Mouse (Mus musculus): ENCODE measurements around the gene Olfr1162. TPM values are rescaled to one million over a fixed set of nuclear protein-coding genes. Genes with fewer than 3 reads are reported as not detected.

Olfr1162 gene
- not detected for polyA plus RNA-seq (2014; fragmentation: Illumina TruSeq; extraction: RNeasy Lipid Tissue Mini Kit (QIAGEN cat#74804); ENCODE audit: low replicate concordance)

DNA sequence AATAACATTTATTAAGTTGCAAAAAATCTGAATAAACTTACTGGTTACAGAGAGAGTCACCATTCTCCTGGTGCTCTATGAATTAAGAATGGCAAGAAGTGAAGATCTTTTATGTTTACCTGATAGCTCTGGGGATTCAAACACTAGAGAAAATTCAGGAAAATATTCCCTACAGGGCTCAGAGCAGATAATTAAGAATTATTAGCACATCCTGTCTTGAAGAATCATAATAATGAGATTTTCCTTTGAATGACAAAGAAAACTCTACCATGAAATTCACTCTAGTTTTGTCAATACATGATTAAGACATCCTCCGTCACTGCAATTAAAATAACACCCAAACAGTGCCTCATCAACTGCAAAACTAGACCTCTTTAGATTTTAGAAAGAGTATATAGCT, at the start of gene Olfr1162:
TSS of gene Olfr1162 (minus strand) at position 101 of the 400 bp plus-strand sequence.

DNA sequence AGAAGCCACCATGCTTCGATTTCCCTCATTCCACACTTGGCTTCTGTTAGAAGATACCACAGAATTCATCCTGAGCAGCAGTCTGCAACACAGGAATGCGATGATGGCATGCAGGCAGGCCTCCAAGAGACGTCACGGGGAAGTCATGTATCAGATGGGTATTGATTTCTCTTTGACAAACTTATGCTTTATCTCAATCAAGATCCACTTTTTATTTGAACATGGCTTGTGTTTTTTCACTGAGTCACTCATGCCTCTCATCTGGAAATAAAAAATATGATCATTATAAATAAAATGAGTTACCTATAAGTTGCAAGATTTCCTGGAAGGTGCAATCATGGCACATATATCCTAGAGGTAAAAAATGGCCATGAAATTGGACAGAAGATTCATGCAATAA, 42.9 kb upstream of the Olfr1162 start, which contains the start of gene Olfr1164:
TSS of gene Olfr1164 (minus strand) at position 101 of the 400 bp plus-strand sequence.

DNA sequence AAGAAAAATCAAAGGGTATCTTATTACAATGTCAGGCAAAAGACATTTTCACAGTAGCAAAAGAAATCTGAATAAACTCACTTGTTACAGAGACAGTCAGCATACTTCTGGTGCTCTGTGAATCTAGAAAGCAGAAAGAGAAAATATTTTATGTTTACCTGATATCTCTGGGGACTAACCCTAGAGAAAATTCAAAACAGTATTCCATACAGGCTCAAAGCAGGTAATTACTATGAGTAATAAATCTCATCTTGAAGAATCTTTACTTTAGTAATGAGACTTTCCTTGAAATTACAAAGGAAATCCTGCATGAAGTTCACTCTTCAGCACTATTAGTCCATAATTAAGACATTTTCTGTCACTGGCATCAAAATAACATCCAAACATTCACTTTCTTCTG, 20.8 kb upstream of the Olfr1162 start, which contains the start of gene Olfr1163:
TSS of gene Olfr1163 (minus strand) at position 101 of the 400 bp plus-strand sequence.

DNA sequence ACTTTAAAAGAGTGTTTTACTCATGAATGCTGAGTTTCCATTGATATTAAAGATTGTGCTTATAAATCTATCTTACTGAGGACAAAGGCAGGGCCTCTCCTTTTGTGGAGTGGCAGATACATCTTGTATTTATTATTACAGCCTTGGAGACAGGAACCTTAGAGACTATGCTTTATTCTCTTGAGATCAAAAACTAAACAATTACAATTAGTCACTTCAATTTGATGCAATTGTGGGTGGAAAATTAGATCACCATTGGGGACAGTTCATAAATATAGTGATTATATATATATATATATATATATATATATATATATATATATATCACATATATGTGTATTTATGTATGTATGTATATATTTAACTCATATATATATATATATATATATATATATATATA, 13.3 kb downstream of the Olfr1162 start, which contains the start of gene Olfr73:
TSS of gene Olfr73 (minus strand) at position 101 of the 400 bp plus-strand sequence.

DNA sequence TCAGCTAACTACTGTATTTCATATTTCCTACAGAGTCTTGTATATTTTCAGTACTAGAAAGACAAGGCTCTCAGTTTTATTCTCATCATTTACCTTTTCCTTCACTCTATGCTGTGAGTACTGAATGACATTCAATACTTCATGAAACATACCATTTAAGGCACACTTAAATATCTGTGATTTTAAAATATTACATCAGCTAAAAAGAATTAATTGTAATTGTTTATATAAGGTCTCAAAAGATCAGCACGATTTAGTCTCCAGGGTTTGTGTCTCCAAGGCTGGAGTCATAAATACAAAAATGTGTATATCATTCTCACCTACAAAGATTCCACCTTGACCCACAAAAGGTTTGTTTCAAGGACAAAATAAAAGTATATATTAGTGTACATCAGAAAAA, 28.5 kb downstream of the Olfr1162 start, which contains the start of gene Olfr1161:
TSS of gene Olfr1161 (plus strand) at position 301 of the 400 bp plus-strand sequence.

DNA sequence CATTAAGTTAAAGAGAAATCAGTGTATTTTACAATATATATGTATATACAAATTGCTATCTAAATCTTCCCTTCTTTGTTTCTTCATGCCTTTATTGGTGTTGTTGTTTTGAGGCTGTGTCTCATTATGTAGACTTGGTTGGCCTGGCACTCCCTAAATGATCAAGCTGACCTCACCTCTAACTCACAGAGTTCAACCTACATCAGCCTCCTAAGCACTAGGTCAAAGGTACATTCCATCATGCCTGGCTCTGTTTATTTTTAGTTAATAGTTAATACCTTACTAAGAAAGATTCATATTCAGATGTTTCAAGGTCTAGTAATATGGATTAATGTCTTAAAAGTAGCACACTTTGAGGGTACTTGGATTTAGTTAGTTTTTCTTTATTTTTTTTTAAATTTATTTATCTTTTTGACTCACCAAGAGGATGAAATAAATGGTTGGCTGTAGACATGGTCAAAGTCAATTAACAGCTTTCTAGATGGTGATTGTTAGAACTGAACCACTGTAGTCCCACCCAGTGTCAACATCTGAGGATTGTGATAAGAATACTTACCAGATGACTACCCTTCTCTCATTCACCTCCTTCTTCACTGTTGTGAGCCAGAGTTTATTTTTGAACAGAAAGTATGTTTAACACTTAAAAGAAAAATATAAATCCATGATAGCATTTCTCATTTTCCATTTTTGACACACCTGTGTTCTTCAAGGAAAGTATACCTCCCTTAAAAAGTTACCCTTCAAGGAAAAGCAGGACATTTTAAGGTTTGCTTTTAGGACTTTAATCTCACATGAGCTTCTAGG, 43.2 kb downstream of the Olfr1162 start, which contains the start of gene Olfr1160:
TSS of gene Olfr1160 (minus strand) at position 754 of the 804 bp plus-strand sequence.

Other genes with a start within 250 kb of the Olfr1162 start
- gene Olfr1145, start 241.3 kb downstream of the Olfr1162 start, polyA plus RNA-seq (2014; fragmentation: Illumina TruSeq; extraction: RNeasy Lipid Tissue Mini Kit (QIAGEN cat#74804); ENCODE audit: low replicate concordance), result not detected
- gene Olfr1148, start 220.6 kb downstream of the Olfr1162 start, polyA plus RNA-seq (2014; fragmentation: Illumina TruSeq; extraction: RNeasy Lipid Tissue Mini Kit (QIAGEN cat#74804); ENCODE audit: low replicate concordance), result not detected
- not detected for gene Olfr1150-ps1, start 207.1 kb downstream of the Olfr1162 start, polyA plus RNA-seq (2014; fragmentation: Illumina TruSeq; extraction: RNeasy Lipid Tissue Mini Kit (QIAGEN cat#74804); ENCODE audit: low replicate concordance)
- gene Olfr1151, start 195.3 kb downstream of the Olfr1162 start, polyA plus RNA-seq (2014; fragmentation: Illumina TruSeq; extraction: RNeasy Lipid Tissue Mini Kit (QIAGEN cat#74804); ENCODE audit: low replicate concordance), result not detected
- not detected for gene Olfr1152, start 184.6 kb downstream of the Olfr1162 start, polyA plus RNA-seq (2014; fragmentation: Illumina TruSeq; extraction: RNeasy Lipid Tissue Mini Kit (QIAGEN cat#74804); ENCODE audit: low replicate concordance)
- gene Olfr1153, start 156.2 kb downstream of the Olfr1162 start, polyA plus RNA-seq (2014; fragmentation: Illumina TruSeq; extraction: RNeasy Lipid Tissue Mini Kit (QIAGEN cat#74804); ENCODE audit: low replicate concordance), result not detected
- gene Olfr1154, start 146.0 kb downstream of the Olfr1162 start, polyA plus RNA-seq (2014; fragmentation: Illumina TruSeq; extraction: RNeasy Lipid Tissue Mini Kit (QIAGEN cat#74804); ENCODE audit: low replicate concordance), result not detected
- gene Olfr1155, start 106.0 kb downstream of the Olfr1162 start, polyA plus RNA-seq (2014; fragmentation: Illumina TruSeq; extraction: RNeasy Lipid Tissue Mini Kit (QIAGEN cat#74804); ENCODE audit: low replicate concordance), result not detected
- not detected for gene Olfr1156, start 98.0 kb downstream of the Olfr1162 start, polyA plus RNA-seq (2014; fragmentation: Illumina TruSeq; extraction: RNeasy Lipid Tissue Mini Kit (QIAGEN cat#74804); ENCODE audit: low replicate concordance)
- gene Olfr1157, start 82.8 kb downstream of the Olfr1162 start, polyA plus RNA-seq (2014; fragmentation: Illumina TruSeq; extraction: RNeasy Lipid Tissue Mini Kit (QIAGEN cat#74804); ENCODE audit: low replicate concordance), result not detected
- gene Olfr74, start 76.5 kb downstream of the Olfr1162 start, polyA plus RNA-seq (2014; fragmentation: Illumina TruSeq; extraction: RNeasy Lipid Tissue Mini Kit (QIAGEN cat#74804); ENCODE audit: low replicate concordance), result not detected
- gene Olfr1158, start 61.0 kb downstream of the Olfr1162 start, polyA plus RNA-seq (2014; fragmentation: Illumina TruSeq; extraction: RNeasy Lipid Tissue Mini Kit (QIAGEN cat#74804); ENCODE audit: low replicate concordance), result not detected
- gene Olfr1160, start 42.9 kb downstream of the Olfr1162 start, polyA plus RNA-seq (2014; fragmentation: Illumina TruSeq; extraction: RNeasy Lipid Tissue Mini Kit (QIAGEN cat#74804); ENCODE audit: low replicate concordance), result not detected
- gene Olfr1161, start 28.4 kb downstream of the Olfr1162 start, polyA plus RNA-seq (2014; fragmentation: Illumina TruSeq; extraction: RNeasy Lipid Tissue Mini Kit (QIAGEN cat#74804); ENCODE audit: low replicate concordance), result not detected
- gene Olfr73, start 13.4 kb downstream of the Olfr1162 start, polyA plus RNA-seq (2014; fragmentation: Illumina TruSeq; extraction: RNeasy Lipid Tissue Mini Kit (QIAGEN cat#74804); ENCODE audit: low replicate concordance), result not detected
- gene Olfr1163, start 20.7 kb upstream of the Olfr1162 start, polyA plus RNA-seq (2014; fragmentation: Illumina TruSeq; extraction: RNeasy Lipid Tissue Mini Kit (QIAGEN cat#74804); ENCODE audit: low replicate concordance), result not detected
- gene Olfr1164, start 42.8 kb upstream of the Olfr1162 start, polyA plus RNA-seq (2014; fragmentation: Illumina TruSeq; extraction: RNeasy Lipid Tissue Mini Kit (QIAGEN cat#74804); ENCODE audit: low replicate concordance), result not detected
- gene Olfr1166, start 77.1 kb upstream of the Olfr1162 start, polyA plus RNA-seq (2014; fragmentation: Illumina TruSeq; extraction: RNeasy Lipid Tissue Mini Kit (QIAGEN cat#74804); ENCODE audit: low replicate concordance), result not detected
- not detected for gene Olfr1167, start 104.1 kb upstream of the Olfr1162 start, polyA plus RNA-seq (2014; fragmentation: Illumina TruSeq; extraction: RNeasy Lipid Tissue Mini Kit (QIAGEN cat#74804); ENCODE audit: low replicate concordance)
- not detected for gene Olfr1168, start 130.8 kb upstream of the Olfr1162 start, polyA plus RNA-seq (2014; fragmentation: Illumina TruSeq; extraction: RNeasy Lipid Tissue Mini Kit (QIAGEN cat#74804); ENCODE audit: low replicate concordance)
- not detected for gene Olfr1170, start 177.2 kb upstream of the Olfr1162 start, polyA plus RNA-seq (2014; fragmentation: Illumina TruSeq; extraction: RNeasy Lipid Tissue Mini Kit (QIAGEN cat#74804); ENCODE audit: low replicate concordance)
- not detected for gene Olfr1173, start 228.7 kb upstream of the Olfr1162 start, polyA plus RNA-seq (2014; fragmentation: Illumina TruSeq; extraction: RNeasy Lipid Tissue Mini Kit (QIAGEN cat#74804); ENCODE audit: low replicate concordance)

Measured in small intestine, adult 10 weeks (tissue).